Mouse (Mus musculus) frontal cortex, postnatal 14 days (tissue): ENCODE measurements around the gene Olfr701.

Experiments
- DNase-seq, 2 experiments: peaks; one replicate each; pipeline ENCODE4 v3.0.0; 2022; ENCODE audit warnings: low spot score in 2 of 2

Gene Olfr701

GRCm38 (mm10) chr7:106813829-106814228 is at the start of gene Olfr701:
TSS of gene Olfr701 (plus strand) at chr7:106814129.
- no peak for DNase-seq

GRCm38 (mm10) chr7:106788330-106788729 is 25.6 kb upstream of the Olfr701 start:
- no peak for DNase-seq

GRCm38 (mm10) chr7:106793098-106793497 is 20.8 kb upstream of the Olfr701 start, which contains the start of gene Olfr699:
TSS of gene Olfr699 (minus strand) at chr7:106793198.
- DNase-seq, result no peak

DNA sequence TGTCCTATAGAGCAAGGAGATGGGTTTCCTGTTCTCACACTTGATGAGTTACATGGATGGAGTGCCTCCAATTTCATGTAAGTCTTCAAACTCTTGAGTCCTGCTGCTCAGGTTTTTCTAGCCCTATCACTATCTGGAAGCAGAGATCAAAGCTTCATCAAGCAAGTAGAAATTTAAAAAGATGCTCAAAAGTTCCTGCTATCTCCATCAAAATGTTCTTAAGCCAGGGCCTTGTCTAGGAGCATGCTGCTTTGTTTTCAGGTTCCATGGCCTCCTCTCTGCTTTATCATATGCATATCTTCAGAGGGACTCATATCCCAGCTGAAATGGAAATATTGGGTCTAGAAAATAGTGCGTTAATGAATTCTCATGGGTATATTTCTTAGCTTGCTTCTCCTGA is 5.2 kb upstream of the Olfr701 start, which contains the start of gene Olfr700:
Olfr700 (minus strand) TSS at position 101 of the 400 bp plus-strand sequence.
- no peak for DNase-seq

GRCm38 (mm10) chr7:106815775-106816174 is 1.8 kb downstream of the Olfr701 start:
- DNase-seq, result no peak

GRCm38 (mm10) chr7:106818414-106818813 is 4.5 kb downstream of the Olfr701 start:
- no peak for DNase-seq

DNA sequence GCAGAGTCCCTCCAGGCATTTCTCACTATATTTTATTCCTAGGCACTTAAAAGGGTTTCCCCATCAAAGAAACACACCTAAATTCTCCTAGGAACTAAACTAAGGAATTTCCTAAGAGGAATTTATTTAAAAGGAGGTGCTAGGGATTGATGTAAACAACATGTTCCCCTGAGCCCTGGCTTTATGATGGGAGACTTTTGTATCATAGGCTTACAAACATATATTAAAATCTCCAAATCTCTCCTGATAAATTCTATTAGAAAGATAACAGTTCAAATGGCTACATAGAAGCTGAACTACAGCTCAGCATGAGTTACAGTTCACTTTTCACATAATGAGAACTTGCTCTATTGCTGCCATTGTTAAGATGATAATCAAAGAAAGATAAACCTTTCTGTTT is 19.9 kb downstream of the Olfr701 start, which contains the start of gene Olfr702:
Olfr702 (minus strand) TSS at position 101 of the 400 bp plus-strand sequence.
- DNase-seq, result no peak

- no peak for DNase-seq
Observed at GRCm38 (mm10) chr7:106843060-106843459, 29.1 kb downstream of the Olfr701 start, which contains the start of gene Olfr703. TSS of gene Olfr703 (plus strand) at chr7:106843360.

DNA sequence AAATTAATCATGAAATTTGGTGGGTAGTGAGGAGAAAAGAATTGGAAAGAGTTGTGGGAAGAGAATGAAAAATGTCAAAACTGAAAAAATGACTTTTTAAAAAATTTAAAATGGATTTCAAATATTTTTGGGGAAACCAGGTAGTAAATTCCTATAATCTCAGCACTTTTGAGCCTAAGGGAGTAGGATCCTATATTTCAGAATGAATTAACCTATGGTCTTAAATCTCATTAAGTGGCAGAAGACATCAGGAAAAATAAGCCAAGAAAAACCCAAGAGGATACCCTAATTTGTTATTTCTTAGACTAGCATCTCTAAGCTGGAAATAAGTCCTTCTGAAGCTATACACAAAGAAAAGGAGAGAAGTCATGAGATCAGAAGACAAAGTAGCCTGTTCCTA is 49.0 kb downstream of the Olfr701 start, which contains the start of gene Olfr704:
Olfr704 (plus strand) TSS at position 301 of the 400 bp plus-strand sequence.
- no peak for DNase-seq
